Mouse (Mus musculus) kidney, adult 2 months (tissue): ENCODE results near the gene Rora. TPM values are rescaled to one million over a fixed set of nuclear protein-coding genes. Genes with fewer than 3 reads are reported as not detected.

ENCODE experiments used
- DNase-seq: peaks from one replicate; pipeline ENCODE4 v3.0.0; 2021
- H3K27ac ChIP-seq: fragments of 200-500 bp; 2 replicates; pipeline ENCODE4 v1.5.1; 2012; ENCODE audit warnings: low read depth, low read length, control low read depth, inconsistent platforms; ENCODE audit not compliant: insufficient read depth
- H3K27me3 ChIP-seq: fragments of 200-500 bp; replicated peaks from 2 replicates; pipeline ENCODE4 v1.6.1; 2012; ENCODE audit warnings: mild to moderate bottlenecking, moderate library complexity, low read length, inconsistent platforms; ENCODE audit not compliant: control insufficient read depth, insufficient read depth
- H3K36me3 ChIP-seq: fragments of 200-500 bp; 2 replicates; pipeline ENCODE4 v1.6.1; 2012; ENCODE audit warnings: mild to moderate bottlenecking, moderate library complexity, low read length, inconsistent platforms; ENCODE audit not compliant: control insufficient read depth, insufficient read depth
- H3K4me1 ChIP-seq: fragments of 200-500 bp; 2 replicates; pipeline ENCODE4 v1.6.1; 2011; ENCODE audit warnings: low read length; ENCODE audit not compliant: control insufficient read depth, insufficient read depth
- H3K4me3 ChIP-seq: fragments of 200-500 bp; 2 replicates; pipeline ENCODE4 v1.5.1; 2011; ENCODE audit warnings: mild to moderate bottlenecking, low read depth, low read length, control low read depth; ENCODE audit not compliant: insufficient read depth
- CTCF ChIP-seq: fragments of 200-500 bp; conservative IDR thresholded peaks from 2 replicates; pipeline ENCODE4 v1.5.1; 2011; ENCODE audit warnings: low read depth, mild to moderate bottlenecking, control low read depth, low read length, moderate library complexity, mixed read lengths; ENCODE audit not compliant: insufficient read depth, insufficient read length
- POLR2A ChIP-seq: fragments of 200-500 bp; IDR thresholded peaks from one replicate; pipeline ENCODE4 v1.6.1; 2011; ENCODE audit warnings: low read depth, low read length, control low read depth
- WGBS: fragments of 180-500 bp; shearing (Covaris S2); methylation state at CpG from one replicate; pipeline ENCODE4 v1.1.7; 2018; 5-methylcytosine and 5-hydroxymethylcytosine counted together
- polyA plus RNA-seq: library from polyadenylated mRNA; depleted of rRNA; stranded (reverse); fragments of >200 nt; gene quantifications from 2 replicates; pipeline ENCODE4 v1.2.3, GENCODE M21; 2012

Gene Rora
- polyA plus RNA-seq, 1 experiment, result 15.5 TPM

- Histone ChIP-seq H3K4me3 (peak overlapping the region; percentile 99), H3K27ac (peak overlapping the region; percentile 35; the same call in 1 of the 2 replicates), H3K27me3 (no peaks in the 10 kb centered on the region), H3K36me3 (no peaks in the 10 kb centered on the region), H3K4me1 (peaks cover 8% of the 10 kb centered on the region; the same call in 1 of the 2 replicates)
- WGBS, result 58% methylated on average over 2 of the region's 2 CpGs
- TF ChIP-seq CTCF (no peak), POLR2A (no peak)
- DNase-seq, result no peak
Measured at GRCm38 (mm10) chr9:69397432-69397759, 743.8 kb downstream of the Rora start.

GRCm38 (mm10) chr9:69397760-69398452, 744.3 kb downstream of the Rora start, which contains the start of gene Ice2:
Gene Ice2 (plus strand): TSS chr9:69397906.
- no peaks in the 10 kb centered on the region for H3K27me3 ChIP-seq
- WGBS, result under 1% methylated on average over 53 of the region's 53 CpGs
- peak within 1 kb of the TSS; percentile 99 for H3K4me3 ChIP-seq
- TF ChIP-seq CTCF (no peak), POLR2A (no peak)
- H3K27ac ChIP-seq, result peak within 1 kb of the TSS; percentile 98
- no peaks in the 10 kb centered on the region for H3K36me3 ChIP-seq
- peaks cover 8% of the 10 kb centered on the region; the same call in 1 of the 2 replicates for H3K4me1 ChIP-seq
- DNase-seq, result peak; percentile 83

GRCm38 (mm10) chr9:69398453-69398850, 744.9 kb downstream of the Rora start:
- Histone ChIP-seq H3K36me3 (no peaks in the 10 kb centered on the region), H3K27me3 (no peaks in the 10 kb centered on the region), H3K27ac (peak overlapping the region; percentile 98), H3K4me1 (peaks cover 8% of the 10 kb centered on the region; the same call in 1 of the 2 replicates), H3K4me3 (peak overlapping the region; percentile 99)
- 6% methylated on average over 10 of the region's 10 CpGs for WGBS
- DNase-seq, result no peak
- no peak for TF ChIP-seq CTCF
- no peak for TF ChIP-seq POLR2A

- Histone ChIP-seq H3K36me3 (no peaks in the 10 kb centered on the region), H3K27ac (no peak overlapping the region), H3K4me1 (no peaks in the 10 kb centered on the region), H3K4me3 (no peak overlapping the region), H3K27me3 (no peaks in the 10 kb centered on the region)
- DNase-seq, result no peak
- 67% methylated on average over 6 of the region's 6 CpGs for WGBS
- TF ChIP-seq CTCF (no peak), POLR2A (no peak)
Measured at GRCm38 (mm10) chr9:69404671-69405070, 751.1 kb downstream of the Rora start.

GRCm38 (mm10) chr9:69419476-69419875, 765.9 kb downstream of the Rora start:
- Histone ChIP-seq H3K27me3 (no peaks in the 10 kb centered on the region), H3K27ac (no peak overlapping the region), H3K4me1 (no peaks in the 10 kb centered on the region), H3K4me3 (no peak overlapping the region), H3K36me3 (peaks cover 13% of the 10 kb centered on the region)
- TF ChIP-seq POLR2A, result no peak
- TF ChIP-seq CTCF, result no peak
- 97% methylated on average over 1 of the region's 1 CpGs for WGBS
- DNase-seq, result peak; percentile 9

GRCm38 (mm10) chr9:69430531-69430930, 776.9 kb downstream of the Rora start:
- no peak for DNase-seq
- H3K4me3 ChIP-seq, result no peak overlapping the region
- no peak for TF ChIP-seq POLR2A
- TF ChIP-seq CTCF, result no peak
- WGBS, result 88% methylated on average over 3 of the region's 3 CpGs
- peaks cover 8% of the 10 kb centered on the region for H3K36me3 ChIP-seq
- no peaks in the 10 kb centered on the region for H3K27me3 ChIP-seq
- H3K27ac ChIP-seq, result no peak overlapping the region
- no peaks in the 10 kb centered on the region for H3K4me1 ChIP-seq

GRCm38 (mm10) chr9:69431863-69432555, 778.4 kb downstream of the Rora start:
- Histone ChIP-seq H3K4me1 (no peaks in the 10 kb centered on the region), H3K27ac (0 out of 2 replicates have a peak overlapping the region, but pooled peaks have one; percentile 5), H3K4me3 (no peak overlapping the region), H3K36me3 (peaks cover 4% of the 10 kb centered on the region), H3K27me3 (no peaks in the 10 kb centered on the region)
- TF ChIP-seq CTCF, result no peak
- no peak for TF ChIP-seq POLR2A
- 57% methylated on average over 6 of the region's 6 CpGs for WGBS
- DNase-seq, result peak; percentile 63
